Mouse (Mus musculus): ENCODE measurements at regions not wholly inside any gene's neighbourhood (a gene's known extent, or its start where the extent isn't known, plus 50 kb on each side); places are given as distances from the start of the nearest gene placed in this dataset.

GRCm38 (mm10) chr2:21980177-21980576, 247.1 kb upstream of the Myo3a start:
- TF ChIP-seq CTCF (IDR thresholded peaks at IDR 0.05; ENCODE audit: low read depth, low read length) (no peak), POLR2A (IDR thresholded peaks at IDR 0.05; ENCODE audit: borderline replicate concordance, low read depth, low read length) (no peak)

All from bone marrow macrophage, adult 2 months (primary cell).